Mouse (Mus musculus): Measurements from ENCODE around the gene Acin1.

Gene Acin1

DNA sequence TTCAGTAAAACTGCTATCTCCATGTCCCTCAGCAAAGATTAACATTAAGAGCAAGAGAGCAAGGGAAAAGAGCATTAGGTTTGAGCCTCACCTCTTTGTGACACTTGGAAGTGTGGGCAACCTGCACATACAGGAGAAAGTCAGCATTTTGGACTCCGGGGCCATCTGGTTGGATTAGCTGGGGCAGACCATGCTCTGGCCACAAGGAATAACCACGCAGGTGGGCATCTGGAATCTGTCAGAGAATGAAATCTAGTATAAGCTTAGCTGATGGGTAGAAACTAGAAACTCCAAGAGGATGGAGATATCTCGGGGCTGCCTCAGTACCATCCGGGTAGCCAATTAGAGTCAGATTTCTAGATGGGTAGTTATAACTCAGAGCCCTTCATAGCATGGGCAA lies 10.0 kb upstream of the Acin1 start:
- DNase-seq: no peak

DNA sequence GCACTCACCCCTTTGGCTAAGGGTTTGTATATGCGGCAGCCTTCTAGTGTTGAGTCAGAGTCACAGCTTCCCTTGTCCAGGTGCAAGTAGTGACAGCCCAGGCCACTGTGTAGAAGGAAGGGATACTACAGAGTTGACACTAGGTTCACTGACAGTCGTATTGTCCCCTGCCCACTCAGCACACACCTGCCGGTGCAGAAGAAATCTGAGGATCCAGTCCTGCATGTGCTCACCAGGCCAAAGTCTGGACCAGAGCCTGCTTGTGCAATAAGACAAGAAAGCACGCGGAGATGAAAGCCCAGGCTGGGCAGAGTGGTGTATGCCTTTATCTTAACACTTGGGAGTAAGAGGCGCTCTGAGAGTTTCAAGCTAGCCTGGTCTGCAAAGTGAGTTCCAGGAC lies 8.3 kb upstream of the Acin1 start:
- no peak for DNase-seq

DNA sequence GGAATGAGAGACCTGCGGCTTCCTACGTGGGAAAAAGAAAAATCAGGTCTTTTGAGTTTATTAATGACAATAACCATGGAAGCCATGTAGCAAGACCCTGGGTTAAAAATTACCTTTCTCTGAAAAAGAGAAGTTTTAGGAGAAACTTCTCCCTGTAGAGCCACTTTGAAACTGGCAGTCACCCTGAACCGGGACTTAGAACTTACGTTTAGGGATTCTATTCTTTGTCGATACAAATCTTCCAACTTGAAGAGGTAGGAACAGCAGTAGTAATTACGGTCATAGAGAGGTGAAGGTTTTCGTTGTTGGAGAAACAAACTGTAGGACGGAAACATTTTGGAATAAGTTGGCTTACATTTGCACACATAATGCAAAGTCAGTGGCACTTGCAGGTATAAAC lies 520 bp upstream of the Acin1 start:
- DNase-seq: no peak

- peak; percentile 83 for DNase-seq
Observed at GRCm38 (mm10) chr14:54686063-54686521, 639 bp downstream of the Acin1 start, which contains the start of gene 1700123O20Rik. TSS of gene 1700123O20Rik (plus strand) at chr14:54686216.

DNA sequence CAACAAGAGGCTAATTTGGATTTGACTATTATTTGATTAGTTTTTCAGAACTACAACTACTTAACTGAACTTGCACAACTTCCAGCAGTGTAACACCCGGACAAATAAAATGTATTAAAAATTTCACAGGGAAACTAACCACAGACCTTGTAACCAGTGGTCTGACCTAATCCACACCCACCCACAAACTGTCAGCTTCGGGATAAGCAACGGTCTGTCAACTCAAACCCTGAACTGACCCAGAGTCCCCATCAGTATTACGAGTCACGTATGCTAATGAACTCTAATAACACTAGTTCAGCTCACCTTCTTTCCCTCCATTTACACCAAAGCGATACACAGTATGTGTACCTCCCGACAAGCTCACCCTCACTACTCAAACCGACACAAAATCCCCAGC lies 1.3 kb downstream of the Acin1 start:
- DNase-seq: no peak

DNA sequence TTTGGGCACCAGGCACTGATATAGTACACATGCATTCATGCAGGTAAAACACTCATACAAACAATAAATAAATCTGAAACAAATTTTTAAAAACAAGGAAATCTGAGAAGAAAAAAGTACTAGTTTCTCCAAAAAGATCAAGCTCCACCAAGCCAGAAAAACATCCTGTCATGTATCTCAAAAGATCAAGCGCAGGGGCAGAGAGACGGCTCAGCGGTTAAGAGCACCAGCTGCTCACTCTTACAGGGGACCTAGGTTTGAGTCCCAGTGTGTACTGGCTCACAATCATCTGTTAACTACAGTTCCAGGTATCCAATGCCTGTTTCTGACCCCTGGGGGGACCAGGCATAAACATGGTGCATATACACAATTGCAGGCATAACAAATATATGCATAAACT lies 4.3 kb downstream of the Acin1 start:
- DNase-seq: no peak

GRCm38 (mm10) chr14:54678657-54679304 lies 8.0 kb downstream of the Acin1 start:
- DNase-seq: no peak

- peak; percentile 52 for DNase-seq
Observed at GRCm38 (mm10) chr14:54676290-54676689, 10.4 kb downstream of the Acin1 start.

- DNase-seq: no peak
Observed at GRCm38 (mm10) chr14:54674317-54674716, 12.4 kb downstream of the Acin1 start.

DNA sequence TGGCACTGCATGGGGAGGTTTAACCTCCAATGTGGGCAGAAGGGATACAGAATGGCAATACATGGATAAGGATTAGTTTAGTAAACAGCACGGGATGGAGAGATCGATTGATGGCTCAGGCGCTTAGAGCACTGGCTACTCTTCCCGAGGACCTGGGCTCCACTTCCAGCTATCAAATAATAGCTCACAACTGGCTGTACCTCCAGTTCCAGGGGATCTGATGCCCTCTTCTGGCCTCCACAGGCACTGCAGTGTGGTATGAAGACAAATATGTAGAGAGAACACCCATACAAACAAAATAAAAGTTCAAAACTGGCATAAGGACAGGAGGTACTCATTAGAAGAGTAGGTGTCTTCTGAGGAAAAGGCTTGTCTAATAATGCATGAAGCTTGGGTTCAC lies 17.4 kb downstream of the Acin1 start:
- no peak for DNase-seq

DNA sequence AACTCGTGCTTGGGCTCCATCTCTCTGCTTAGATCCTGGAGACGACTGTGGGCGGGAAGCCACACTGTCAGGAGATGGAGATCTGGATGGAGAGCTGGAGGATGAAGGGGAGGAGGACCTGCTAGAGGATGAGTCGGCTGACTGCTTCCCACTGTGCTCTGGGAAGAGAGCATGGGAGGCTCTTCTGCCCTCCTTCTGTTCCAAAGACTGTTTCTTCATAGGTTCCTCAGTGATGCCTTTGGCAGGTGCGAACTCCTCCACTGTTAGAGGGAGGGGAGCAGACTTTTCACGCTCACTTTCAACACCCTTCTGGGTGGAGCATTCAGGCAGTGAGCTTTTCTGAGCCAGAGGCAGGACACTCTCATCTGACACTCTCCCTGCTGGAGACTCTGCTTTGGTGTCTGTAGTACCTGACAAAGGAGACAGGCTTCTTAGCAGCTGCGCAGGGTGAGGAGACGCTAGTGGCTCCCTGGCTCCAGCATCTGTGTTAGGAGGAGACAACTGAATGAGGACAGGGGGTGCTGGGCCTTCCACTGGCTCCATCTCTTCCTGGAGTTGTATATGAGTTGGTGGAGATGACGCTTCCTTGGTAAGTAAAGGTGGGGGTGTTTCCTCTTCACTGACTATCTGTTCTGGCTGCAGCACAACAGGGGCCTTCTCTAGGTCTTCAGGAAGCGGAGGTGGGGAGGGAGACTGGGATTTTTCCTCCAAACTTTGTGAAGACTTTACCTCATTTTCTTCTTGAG lies 22.1 kb downstream of the Acin1 start:
- peak; percentile 56 for DNase-seq

DNA sequence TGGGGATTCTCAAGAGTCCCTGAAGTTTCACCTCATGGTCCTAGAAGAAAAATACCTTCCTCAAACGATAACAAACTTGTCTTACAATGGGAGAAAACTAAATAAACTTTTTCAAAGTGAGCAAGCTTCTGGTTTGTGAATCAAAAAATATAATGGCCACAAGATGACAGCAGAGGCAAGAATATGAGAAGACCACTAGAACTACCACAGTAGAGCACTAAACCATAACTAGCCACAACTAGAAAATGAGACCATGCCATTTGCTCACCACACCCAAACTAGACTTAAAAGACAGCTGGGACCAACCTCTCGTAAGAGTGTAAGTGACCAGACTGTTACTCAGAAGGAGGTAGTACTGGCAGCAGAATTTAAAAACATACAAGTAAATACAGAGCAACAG lies 26.7 kb downstream of the Acin1 start:
- DNase-seq: no peak

DNA sequence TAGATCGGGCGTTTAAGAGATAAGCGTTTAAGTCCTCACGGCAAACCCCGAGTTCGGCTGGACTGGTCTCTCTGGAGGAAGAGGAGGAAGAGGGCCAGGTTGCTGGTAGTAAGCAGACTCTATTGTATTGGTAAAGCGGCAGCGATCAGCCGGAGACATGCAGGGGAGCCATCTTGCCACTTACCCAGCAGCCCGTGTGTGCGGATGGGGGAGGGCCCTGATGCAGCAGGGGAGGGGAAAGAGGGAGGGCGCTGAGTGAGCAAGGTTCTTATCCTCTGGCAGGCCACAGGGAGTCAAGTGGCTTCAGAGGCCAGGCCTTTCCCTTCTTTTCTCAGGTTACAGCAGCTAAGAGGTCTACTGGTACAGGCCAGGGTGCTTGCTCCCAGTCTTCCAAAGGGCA lies 33.2 kb downstream of the Acin1 start:
- peak; percentile 90 for DNase-seq

DNA sequence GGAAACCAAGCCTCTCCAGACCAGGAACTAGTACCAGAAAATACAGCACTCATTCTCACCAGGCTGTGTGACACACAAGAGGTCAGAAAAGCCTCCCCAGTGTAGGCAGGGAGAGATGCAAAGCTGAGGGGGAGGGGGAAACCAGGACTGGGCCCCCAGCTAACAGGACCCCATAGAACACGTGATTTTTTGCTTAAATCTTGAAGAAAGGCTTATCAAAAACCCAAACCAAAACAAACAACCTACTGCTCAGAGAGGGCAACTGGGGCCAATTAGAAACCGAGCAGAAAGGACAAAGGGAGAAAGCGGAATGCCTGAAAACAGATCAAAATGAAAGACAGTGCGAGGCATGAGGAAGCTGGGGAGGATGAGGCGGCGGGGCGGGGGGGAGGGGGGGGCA lies 33.9 kb downstream of the Acin1 start:
- no peak for DNase-seq

DNA sequence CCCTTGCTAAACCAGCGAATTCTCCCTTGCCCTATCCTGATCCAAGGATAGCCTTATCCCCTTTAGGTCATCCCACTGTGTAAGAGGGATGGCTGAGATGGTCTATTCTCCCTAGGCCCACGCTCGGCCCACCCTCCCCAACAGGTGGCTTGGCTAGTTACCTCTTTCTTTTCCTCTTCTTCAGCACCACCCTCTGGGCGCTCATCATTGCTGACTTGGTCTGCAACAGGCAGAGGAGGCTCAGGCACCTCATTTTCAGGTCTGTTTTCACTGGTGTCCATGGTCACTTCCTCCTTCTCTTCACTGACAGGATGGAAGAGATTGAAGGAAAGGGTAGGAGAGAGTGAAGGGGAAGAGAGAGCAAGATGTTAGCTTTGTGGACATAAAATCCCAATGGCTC lies 35.2 kb downstream of the Acin1 start:
- no peak for DNase-seq

GRCm38 (mm10) chr14:54650621-54651454 lies 35.9 kb downstream of the Acin1 start:
- DNase-seq: peak; percentile 77

GRCm38 (mm10) chr14:54647900-54648299 lies 38.8 kb downstream of the Acin1 start:
- no peak for DNase-seq

GRCm38 (mm10) chr14:54646898-54647636 lies 39.7 kb downstream of the Acin1 start:
- DNase-seq: no peak

DNA sequence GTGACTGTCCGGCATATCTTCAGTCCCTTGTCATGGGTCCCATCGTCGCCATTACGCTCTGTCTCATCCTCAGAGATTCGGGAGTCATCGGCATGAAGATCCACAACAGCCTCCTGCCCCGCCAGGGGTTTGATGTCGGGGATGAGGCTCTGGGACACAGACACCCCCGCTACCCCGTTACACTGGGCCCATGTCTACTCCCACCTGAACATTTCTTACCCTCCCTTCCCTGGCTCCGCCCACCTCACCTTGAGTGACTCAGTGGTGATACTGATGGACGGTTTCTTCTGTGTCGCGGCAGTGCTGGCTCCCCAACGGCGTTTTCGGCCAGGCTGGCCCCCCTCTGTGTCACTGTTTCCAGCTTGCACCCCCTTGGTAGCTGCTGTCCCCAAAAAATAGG lies 40.3 kb downstream of the Acin1 start:
- DNase-seq: no peak

GRCm38 (mm10) chr14:54644294-54644693 lies 42.4 kb downstream of the Acin1 start:
- no peak for DNase-seq

DNA sequence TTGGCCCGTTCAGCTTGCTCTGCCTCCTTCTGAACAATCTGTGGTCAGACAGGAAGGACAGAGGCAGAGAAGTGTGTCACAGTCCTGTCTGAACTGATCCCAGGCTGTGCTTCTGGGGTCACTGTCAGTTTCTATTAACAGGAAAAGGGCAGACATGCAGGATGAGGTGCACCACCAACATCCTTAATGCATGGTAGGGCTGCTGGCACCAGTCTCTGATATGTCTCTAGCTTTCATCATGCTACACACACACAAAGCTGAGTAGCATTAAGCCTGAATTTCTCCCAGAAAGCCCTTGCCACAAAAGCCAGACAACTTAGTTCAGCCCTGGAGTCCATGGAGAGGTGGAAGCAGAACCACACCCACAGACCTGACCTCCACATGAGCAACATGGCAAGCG lies 43.7 kb downstream of the Acin1 start:
- no peak for DNase-seq

DNA sequence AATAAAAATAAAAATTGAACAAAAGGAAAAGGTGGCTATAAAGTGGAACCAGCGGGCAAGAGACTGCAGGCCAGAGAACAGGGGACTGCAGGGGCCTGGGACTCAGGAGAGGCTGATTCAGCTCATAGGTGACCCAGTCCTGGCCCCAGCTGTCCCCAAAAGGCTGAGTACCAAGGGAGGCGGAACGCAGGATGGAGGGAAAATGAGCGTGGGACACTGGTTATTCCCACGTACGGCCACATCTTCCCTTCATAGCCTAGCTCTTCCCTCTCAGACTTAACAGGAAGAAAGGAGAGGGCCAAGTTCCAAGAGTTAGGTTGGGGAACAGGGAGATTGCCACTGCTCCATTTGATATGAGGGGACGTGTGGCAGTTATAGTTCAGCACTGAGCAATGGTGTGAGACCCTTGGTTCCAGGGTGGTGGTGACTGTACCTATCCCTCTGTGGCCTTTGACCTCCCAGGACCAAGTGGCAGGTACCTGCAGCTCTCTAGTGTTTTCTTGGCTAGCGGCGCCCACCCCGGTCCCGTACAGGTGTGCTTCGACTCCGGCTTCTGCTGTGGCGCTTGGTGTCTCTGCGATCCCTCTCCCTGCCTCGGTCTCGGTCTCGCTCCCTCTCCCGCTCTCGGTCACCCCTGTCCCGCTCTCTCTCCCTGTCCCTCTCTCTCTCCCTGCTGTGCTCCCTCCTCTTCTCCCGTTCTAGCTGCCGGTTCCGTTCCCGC lies 44.3 kb downstream of the Acin1 start:
- DNase-seq: no peak
